Mouse (Mus musculus): ENCODE measurements around the gene Srm.
A peak's percentile ranks its signal among the peaks of the same experiment; 100 is the strongest.

GRCm38 (mm10) chr4:148591171-148591630 is at the start of gene Srm:
- 0 out of 2 replicates have a peak, but pooled peaks have one; percentile 24 for TF ChIP-seq EP300 (IDR thresholded peaks at IDR 0.05; ENCODE audit: low read depth)
- TF ChIP-seq CTCF (IDR thresholded peaks at IDR 0.05; ENCODE audit: low read depth), result no peak
